In genomic region chr4:149404640-149405465, GRCm38 (mm10) we compare ENCODE assay signal across 11 mouse cellular contexts. TPM values are rescaled to one million over a fixed set of nuclear protein-coding genes. Genes with fewer than 3 reads are reported as not detected.
DNase-seq lines count a peak whose midpoint lies in the region; ATAC-seq lines count a peak whose summit lies in the region.
"Had no signal": no experiment of that assay in that cellular context is flagged by ENCODE, and none has a peak within 500 bp of the region (broad histone marks: within the 10 kb centered on the region; RNA-seq: fewer than 3 reads in every experiment).

No protein-coding gene starts in this region.

- H3K36me3 ChIP-seq in intestine, embryonic 15.5 days: no peaks in the 10 kb centered on the region; the same call in 1 of the 2 replicates

- H3K4me1 ChIP-seq in intestine, embryonic 15.5 days (replicated peaks): peaks cover 38% of the 10 kb centered on the region

- H3K27ac ChIP-seq in intestine, embryonic 15.5 days: no peak overlapping the region
- H3K27ac ChIP-seq: liver, embryonic 12.5 days had no signal

- 0 out of 2 replicates have a peak, but pooled peaks have one; percentile 9 for ATAC-seq in intestine, embryonic 15.5 days
- ATAC-seq in erythroblast, adult 5-6 weeks (replicated peaks; ENCODE audit: low FRiP score, poor library complexity, severe bottlenecking): no peak
- ATAC-seq: liver, embryonic 12.5 days had no signal

- 52% methylated on average over 19 of the region's 19 CpGs for WGBS in intestine, embryonic 15.5 days

- H3K27me3 ChIP-seq in intestine, embryonic 15.5 days (replicated peaks): no peaks in the 10 kb centered on the region
- H3K27me3 ChIP-seq: liver, embryonic 12.5 days had no signal

- no peaks in the 10 kb centered on the region for H3K9me3 ChIP-seq in intestine, embryonic 15.5 days
- H3K9me3 ChIP-seq: liver, embryonic 12.5 days had no signal

- no peak overlapping the region for H3K4me3 ChIP-seq in intestine, embryonic 15.5 days (replicated peaks)
- H3K4me3 ChIP-seq: liver, embryonic 12.5 days had no signal

- H3K9ac ChIP-seq in intestine, embryonic 15.5 days: no peak overlapping the region
- H3K9ac ChIP-seq: liver, embryonic 12.5 days had no signal

- DNase-seq in cerebellum, postnatal 10 days: peak; percentile 50 to 70
- DNase-seq in cerebellum, adult 9-10 months: no peak
- peak; percentile 29 to 58 for DNase-seq in layer of hippocampus, adult 18-20 months (ENCODE audit: low spot score in 2 of 2)
- DNase-seq in layer of hippocampus, adult 9-10 months (ENCODE audit: low spot score): no peak
- DNase-seq in 3T3-L1 (ENCODE audit: low read depth, low spot score): peak; percentile 18
- DNase-seq in adrenal gland, postnatal 25 days: no peak
- DNase-seq: kidney, adult 9 months; thymus, postnatal 14 days had no signal

- no peak overlapping the region for H3K4me2 ChIP-seq in intestine, embryonic 15.5 days (replicated peaks)
- H3K4me2 ChIP-seq: liver, embryonic 12.5 days had no signal

RNA-seq across cellular contexts. Expression of gene Ube4b, which starts 21.7 kb away (rescaled TPM):
- total RNA-seq in layer of hippocampus, adult 18-20 months (2021): 100 to 1,000 TPM; 102 to 108 TPM
- polyA plus RNA-seq in intestine, embryonic 15.5 days (2015; fragmentation: Nextera tagmentation; extraction: Ambion mirVana): 34.3 and 39.0 TPM in 2 replicates
- 29.9 and 37.1 TPM in 2 replicates for total RNA-seq in erythroblast, adult 5-6 weeks (2015; ENCODE audit: low replicate concordance)
- 26.8 and 34.8 TPM in 2 replicates for total RNA-seq in erythroblast, adult 5-6 weeks (2017; ENCODE audit: low replicate concordance)
- 105 and 111 TPM in 2 replicates for total RNA-seq in adrenal gland, postnatal 25 days (2021)

RNA-seq across cellular contexts. Expression of gene Rbp7, which starts 49.9 kb away (rescaled TPM):
- total RNA-seq in layer of hippocampus, adult 18-20 months (2021): not detected
- 1.6 and 1.8 TPM in 2 replicates for polyA plus RNA-seq in intestine, embryonic 15.5 days (2015; fragmentation: Nextera tagmentation; extraction: Ambion mirVana)
- total RNA-seq in erythroblast, adult 5-6 weeks (2015; ENCODE audit: low replicate concordance): not detected in 2 replicates
- not detected in 2 replicates for total RNA-seq in erythroblast, adult 5-6 weeks (2017; ENCODE audit: low replicate concordance)
- total RNA-seq in adrenal gland, postnatal 25 days (2021): 7.0 and 13.4 TPM in 2 replicates
- polyA plus RNA-seq: liver, embryonic 12.5 days had no signal

Comparison
In these comparisons a context has a peak if more than half of its experiments do, and no peak if none do; other contexts are left out.
1. DNase-seq: peak in cerebellum, postnatal 10 days (2 of 2), layer of hippocampus, adult 18-20 months (2 of 2) and 3T3-L1 (single experiment); none in cerebellum, adult 9-10 months (single experiment), layer of hippocampus, adult 9-10 months (single experiment) and adrenal gland, postnatal 25 days (single experiment).